Mouse (Mus musculus) lung, embryonic 14.5 days (tissue): ENCODE data around the gene Prkce. TPM values are rescaled to one million over a fixed set of nuclear protein-coding genes. Genes with fewer than 3 reads are reported as not detected.

Experiments used
- ATAC-seq: fragments of 200-750 bp; cut with Nextera tagmentation; 2 replicates; pipeline ENCODE4 v1.8.0; 2017; ENCODE audit warnings: mild to moderate bottlenecking, moderate TSS enrichment, moderate library complexity; ENCODE audit not compliant: insufficient read depth
- DNase-seq: peaks from one replicate; pipeline ENCODE4 v3.0.0-alpha.2; 2015
- H3K27ac ChIP-seq: fragments of 300-500 bp; sonication (generic); 2 replicates; pipeline ENCODE4 v1.5.1; 2014; ENCODE audit warnings: low read depth, mild to moderate bottlenecking, moderate library complexity
- H3K27me3 ChIP-seq: fragments of 300-500 bp; sonication (generic); 2 replicates; pipeline ENCODE4 v1.6.1; 2014; ENCODE audit warnings: low read length, control low read depth; ENCODE audit not compliant: insufficient read depth
- H3K36me3 ChIP-seq: fragments of 300-500 bp; sonication (generic); 2 replicates; pipeline ENCODE4 v1.6.1; 2014; ENCODE audit warnings: control low read depth; ENCODE audit not compliant: insufficient read depth
- H3K4me1 ChIP-seq: fragments of 300-500 bp; sonication (generic); 2 replicates; pipeline ENCODE4 v1.6.1; 2014; ENCODE audit warnings: antibody characterized with exemption, control low read depth; ENCODE audit not compliant: insufficient read depth
- H3K4me2 ChIP-seq: fragments of 300-500 bp; sonication (generic); 2 replicates; pipeline ENCODE4 v1.6.1; 2014; ENCODE audit warnings: mild to moderate bottlenecking
- H3K4me3 ChIP-seq: fragments of 300-500 bp; sonication (generic); 2 replicates; pipeline ENCODE4 v1.5.1; 2014; ENCODE audit warnings: low read depth, low read length
- H3K9ac ChIP-seq: fragments of 300-500 bp; sonication (generic); 2 replicates; pipeline ENCODE4 v1.6.1; 2014
- H3K9me3 ChIP-seq: fragments of 300-500 bp; sonication (generic); 2 replicates; pipeline ENCODE4 v1.6.1; 2016; ENCODE audit warnings: low read depth, low read length, control low read depth
- CTCF ChIP-seq: IDR thresholded peaks from 2 replicates; pipeline ENCODE4 v1.5.1; 2016; ENCODE audit warnings: antibody characterized with exemption, low read depth
- WGBS: fragments of 180-500 bp; shearing (Covaris S2); extraction: QIAGEN DNeasy Blood & Tissue Kit; methylation state at CpG from one replicate; pipeline ENCODE4 v1.1.7; 2014; 5-methylcytosine and 5-hydroxymethylcytosine counted together
- polyA plus RNA-seq: library from polyadenylated mRNA; unstranded; fragments of >200 nt; fragmentation: Nextera tagmentation; extraction: Ambion mirVana; gene quantifications from 2 replicates; pipeline ENCODE4 v1.2.1, GENCODE M21; 2014

Prkce gene
- polyA plus RNA-seq, 1 experiment from 2014 or later = 10.1 TPM

- WGBS = 81% methylated on average over 7 of the region's 7 CpGs
- H3K4me1 ChIP-seq = no peaks in the 10 kb centered on the region
- H3K4me3 ChIP-seq = no peak overlapping the region
- H3K4me2 ChIP-seq = no peak overlapping the region
- TF ChIP-seq CTCF = no peak
- no peak for ATAC-seq
- H3K9me3 ChIP-seq = no peaks in the 10 kb centered on the region
- 0 out of 2 replicates have a peak, but pooled peaks cover 12% of the 10 kb centered on the region for H3K36me3 ChIP-seq
- DNase-seq = no peak
- H3K9ac ChIP-seq = no peak overlapping the region
- no peaks in the 10 kb centered on the region for H3K27me3 ChIP-seq
- no peak overlapping the region for H3K27ac ChIP-seq
These were observed 9.1 kb downstream of the Prkce start for GRCm38 (mm10) chr17:86176722-86177121.

GRCm38 (mm10) chr17:86183788-86184187 lies 16.2 kb downstream of the Prkce start:
- DNase-seq = peak; percentile 42
- H3K9ac ChIP-seq = no peak overlapping the region
- H3K9me3 ChIP-seq = no peaks in the 10 kb centered on the region
- H3K4me3 ChIP-seq = no peak overlapping the region
- peak; percentile 41; the same call in 1 of the 2 replicates for TF ChIP-seq CTCF
- no peak for ATAC-seq
- WGBS = 30% methylated on average over 2 of the region's 2 CpGs
- H3K27ac ChIP-seq = no peak overlapping the region
- peaks cover 18% of the 10 kb centered on the region for H3K4me1 ChIP-seq
- no peaks in the 10 kb centered on the region for H3K27me3 ChIP-seq
- no peaks in the 10 kb centered on the region for H3K36me3 ChIP-seq
- H3K4me2 ChIP-seq = no peak overlapping the region

- ATAC-seq (peak; percentile 79), DNase-seq (peak; percentile 69)
- H3K4me1 ChIP-seq = peaks cover 18% of the 10 kb centered on the region
- H3K4me3 ChIP-seq = no peak overlapping the region
- H3K4me2 ChIP-seq = peak overlapping the region; percentile 45; the same call in 1 of the 2 replicates
- 25% methylated on average over 9 of the region's 9 CpGs for WGBS
- no peak for TF ChIP-seq CTCF
- H3K27me3 ChIP-seq = no peaks in the 10 kb centered on the region
- no peaks in the 10 kb centered on the region for H3K36me3 ChIP-seq
- H3K27ac ChIP-seq = peak overlapping the region; percentile 62; the same call in 1 of the 2 replicates
- no peaks in the 10 kb centered on the region for H3K9me3 ChIP-seq
- H3K9ac ChIP-seq = no peak overlapping the region
These were observed 17.1 kb downstream of the Prkce start for GRCm38 (mm10) chr17:86184552-86185209.

GRCm38 (mm10) chr17:86185584-86185983 lies 18.0 kb downstream of the Prkce start:
- peak overlapping the region; percentile 45 for H3K4me2 ChIP-seq

GRCm38 (mm10) chr17:86187777-86188176 lies 20.2 kb downstream of the Prkce start:
- Histone ChIP-seq H3K9me3 (no peaks in the 10 kb centered on the region), H3K36me3 (no peaks in the 10 kb centered on the region), H3K4me3 (no peak overlapping the region), H3K4me1 (peaks cover 18% of the 10 kb centered on the region), H3K27ac (no peak overlapping the region), H3K4me2 (no peak overlapping the region), H3K27me3 (no peaks in the 10 kb centered on the region), H3K9ac (no peak overlapping the region)
- no peak for DNase-seq
- TF ChIP-seq CTCF = no peak
- 76% methylated on average over 1 of the region's 1 CpGs for WGBS
- ATAC-seq = no peak

More at GRCm38 (mm10) chr17:86185584-86185983, 18.0 kb downstream of the Prkce start:
- no peaks in the 10 kb centered on the region for H3K36me3 ChIP-seq
- no peak for TF ChIP-seq CTCF
- DNase-seq = peak; percentile 69
- 10% methylated on average over 7 of the region's 7 CpGs for WGBS
- no peaks in the 10 kb centered on the region for H3K9me3 ChIP-seq
- no peak overlapping the region for H3K9ac ChIP-seq
- H3K27me3 ChIP-seq = no peaks in the 10 kb centered on the region
- H3K4me3 ChIP-seq = no peak overlapping the region
- ATAC-seq = peak; percentile 85
- peaks cover 18% of the 10 kb centered on the region for H3K4me1 ChIP-seq
- H3K27ac ChIP-seq = peak overlapping the region; percentile 62

GRCm38 (mm10) chr17:86193979-86194378 lies 26.4 kb downstream of the Prkce start:
- Histone ChIP-seq H3K4me1 (0 out of 2 replicates have a peak, but pooled peaks cover 4% of the 10 kb centered on the region), H3K4me3 (no peak overlapping the region), H3K27ac (no peak overlapping the region), H3K9ac (no peak overlapping the region), H3K4me2 (no peak overlapping the region), H3K36me3 (no peaks in the 10 kb centered on the region), H3K9me3 (no peaks in the 10 kb centered on the region), H3K27me3 (no peaks in the 10 kb centered on the region)
- ATAC-seq = no peak
- no peak for DNase-seq
- TF ChIP-seq CTCF = no peak
- WGBS = 75% methylated on average over 6 of the region's 6 CpGs

- 62% methylated on average over 8 of the region's 8 CpGs for WGBS
- no peak for TF ChIP-seq CTCF
- ATAC-seq = no peak
- Histone ChIP-seq H3K4me3 (no peak overlapping the region), H3K9ac (no peak overlapping the region), H3K27me3 (no peaks in the 10 kb centered on the region), H3K36me3 (no peaks in the 10 kb centered on the region), H3K4me1 (0 out of 2 replicates have a peak, but pooled peaks cover 4% of the 10 kb centered on the region), H3K9me3 (no peaks in the 10 kb centered on the region), H3K4me2 (no peak overlapping the region), H3K27ac (no peak overlapping the region)
- DNase-seq = no peak
These were observed 27.3 kb downstream of the Prkce start for GRCm38 (mm10) chr17:86194921-86195320.
